19 mouse cellular contexts compared by ENCODE assay signal in the genomic region with DNA sequence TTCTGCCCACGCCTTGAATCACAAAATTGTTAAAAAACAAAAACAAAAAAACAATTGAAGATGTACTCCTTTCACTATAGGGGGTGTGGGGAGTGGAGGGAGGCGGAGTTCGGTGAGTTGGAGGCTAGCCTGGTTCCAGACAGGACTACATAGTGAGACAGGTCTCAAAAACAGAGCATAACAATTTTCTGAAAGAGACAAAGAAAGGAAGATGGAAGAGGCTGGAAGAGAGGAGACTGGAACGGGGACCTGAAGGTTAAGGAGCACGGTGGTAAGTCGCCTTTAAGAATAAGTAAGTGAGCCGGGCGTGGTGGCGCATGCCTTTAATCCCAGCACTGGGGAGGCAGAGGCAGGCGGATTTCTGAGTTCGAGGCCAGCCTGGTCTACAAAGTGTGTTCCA. TPM values are rescaled to one million over a fixed set of nuclear protein-coding genes. Genes with fewer than 3 reads are reported as not detected.
DNase-seq lines count a peak whose midpoint lies in the region; ATAC-seq and TF ChIP-seq lines count a peak whose summit lies in the region.
"Had no signal": no experiment of that assay in that cellular context is flagged by ENCODE, and none has a peak within 500 bp of the region (broad histone marks: within the 10 kb centered on the region; RNA-seq: fewer than 3 reads in every experiment).

No protein-coding gene starts in this region.

- no peak for TF ChIP-seq POLR2A in testis, adult 2 months (IDR thresholded peaks at IDR 0.05; ENCODE audit: control insufficient read depth, low read depth, low read length)

- H3K9ac ChIP-seq in forebrain, embryonic 11.5 days (ENCODE audit: low read length) = no peak overlapping the region
- no peak overlapping the region for H3K9ac ChIP-seq in forebrain, embryonic 16.5 days (replicated peaks; ENCODE audit: low read depth, low read length)
- H3K9ac ChIP-seq in intestine, embryonic 15.5 days = no peak overlapping the region
- no peak overlapping the region for H3K9ac ChIP-seq in intestine, postnatal 0 days (ENCODE audit: low read depth, low read length)

- H3K9me3 ChIP-seq in forebrain, embryonic 11.5 days (ENCODE audit: control insufficient read depth, low read length) = no peaks in the 10 kb centered on the region
- H3K9me3 ChIP-seq in forebrain, embryonic 16.5 days (ENCODE audit: control insufficient read depth, low read length) = no peaks in the 10 kb centered on the region
- no peaks in the 10 kb centered on the region for H3K9me3 ChIP-seq in intestine, embryonic 15.5 days
- no peaks in the 10 kb centered on the region for H3K9me3 ChIP-seq in intestine, postnatal 0 days (ENCODE audit: control insufficient read depth)

- no peak overlapping the region for H3K4me3 ChIP-seq in forebrain, embryonic 11.5 days (ENCODE audit: low read depth, low read length)
- no peak overlapping the region for H3K4me3 ChIP-seq in forebrain, embryonic 16.5 days (replicated peaks; ENCODE audit: low read length)
- 0 out of 2 replicates have a peak overlapping the region, but pooled peaks have one; percentile 29 for H3K4me3 ChIP-seq in intestine, embryonic 15.5 days (replicated peaks)
- H3K4me3 ChIP-seq in intestine, postnatal 0 days (ENCODE audit: low read depth, low read length) = no peak overlapping the region
- peak overlapping the region; percentile 56 for H3K4me3 ChIP-seq in testis, adult 2 months (ENCODE audit: control insufficient read depth, low read depth, low read length)
- H3K4me3 ChIP-seq in layer of hippocampus, adult 2 months = no peak overlapping the region

- H3K36me3 ChIP-seq in forebrain, embryonic 11.5 days (ENCODE audit: control insufficient read depth, insufficient read depth, low read length) = no peaks in the 10 kb centered on the region
- H3K36me3 ChIP-seq in forebrain, embryonic 16.5 days (ENCODE audit: control insufficient read depth, insufficient read depth) = no peaks in the 10 kb centered on the region
- no peaks in the 10 kb centered on the region for H3K36me3 ChIP-seq in intestine, embryonic 15.5 days
- H3K36me3 ChIP-seq in intestine, postnatal 0 days (ENCODE audit: control insufficient read depth, insufficient read depth) = no peaks in the 10 kb centered on the region
- no peaks in the 10 kb centered on the region for H3K36me3 ChIP-seq in testis, adult 2 months (ENCODE audit: control insufficient read depth, insufficient read depth, low read length)

- no peak for TF ChIP-seq CTCF in intestine, postnatal 0 days (IDR thresholded peaks at IDR 0.05; ENCODE audit: low read depth)
- no peak for TF ChIP-seq CTCF in testis, adult 2 months (IDR thresholded peaks at IDR 0.05; ENCODE audit: control insufficient read depth, insufficient read depth, insufficient replicate concordance, low read depth, low read length)
- TF ChIP-seq CTCF in layer of hippocampus, adult 2 months (conservative IDR thresholded peaks at IDR 0.05) = no peak

- H3K4me1 ChIP-seq in forebrain, embryonic 11.5 days (replicated peaks; ENCODE audit: control insufficient read depth, insufficient read depth, low read length) = peaks cover 12% of the 10 kb centered on the region
- H3K4me1 ChIP-seq in forebrain, embryonic 16.5 days (replicated peaks; ENCODE audit: control insufficient read depth, insufficient read depth, low read length) = peaks cover 8% of the 10 kb centered on the region
- H3K4me1 ChIP-seq in intestine, embryonic 15.5 days (replicated peaks) = peaks cover 5% of the 10 kb centered on the region
- H3K4me1 ChIP-seq in intestine, postnatal 0 days (replicated peaks; ENCODE audit: control insufficient read depth, insufficient read depth, low read length) = 0 out of 2 replicates have a peak, but pooled peaks cover 2% of the 10 kb centered on the region
- peaks cover 36% of the 10 kb centered on the region for H3K4me1 ChIP-seq in testis, adult 2 months (ENCODE audit: control insufficient read depth, insufficient read depth, low read length)

- H3K27ac ChIP-seq in forebrain, embryonic 11.5 days (ENCODE audit: low read depth, low read length) = no peak overlapping the region
- H3K27ac ChIP-seq in forebrain, embryonic 16.5 days (ENCODE audit: low read length) = no peak overlapping the region
- H3K27ac ChIP-seq in intestine, embryonic 15.5 days = no peak overlapping the region
- H3K27ac ChIP-seq in intestine, postnatal 0 days (ENCODE audit: low read depth, low read length) = no peak overlapping the region
- H3K27ac ChIP-seq in testis, adult 2 months (ENCODE audit: control insufficient read depth, insufficient read depth, low read depth, low read length) = no peak overlapping the region
- H3K27ac ChIP-seq in layer of hippocampus, adult 2 months = no peak overlapping the region

- H3K27me3 ChIP-seq in forebrain, embryonic 11.5 days (ENCODE audit: control insufficient read depth, insufficient read depth, low read length) = peaks cover 74% of the 10 kb centered on the region
- peaks cover 79% of the 10 kb centered on the region for H3K27me3 ChIP-seq in forebrain, embryonic 16.5 days (replicated peaks; ENCODE audit: control insufficient read depth, insufficient read depth, low read length)
- H3K27me3 ChIP-seq in intestine, embryonic 15.5 days (replicated peaks) = peaks cover 81% of the 10 kb centered on the region
- H3K27me3 ChIP-seq in intestine, postnatal 0 days (replicated peaks; ENCODE audit: control insufficient read depth, insufficient read depth, low read length) = peaks cover 79% of the 10 kb centered on the region
- H3K27me3 ChIP-seq in testis, adult 2 months (ENCODE audit: control insufficient read depth, insufficient read depth, low read length) = no peaks in the 10 kb centered on the region

- 22% methylated on average over 11 of the region's 11 CpGs for WGBS in forebrain, embryonic 11.5 days
- WGBS in forebrain, embryonic 16.5 days = 31% methylated on average over 11 of the region's 11 CpGs
- WGBS in intestine, embryonic 15.5 days = 17% methylated on average over 11 of the region's 11 CpGs
- WGBS in intestine, postnatal 0 days = 23% methylated on average over 9 of the region's 11 CpGs

- H3K4me2 ChIP-seq in forebrain, embryonic 11.5 days (ENCODE audit: low read depth, low read length, severe bottlenecking) = peak overlapping the region; percentile 40; the same call in 1 of the 2 replicates
- H3K4me2 ChIP-seq in forebrain, embryonic 16.5 days (ENCODE audit: low read length) = no peak overlapping the region
- H3K4me2 ChIP-seq in intestine, embryonic 15.5 days (replicated peaks) = peak overlapping the region; percentile 52
- no peak overlapping the region for H3K4me2 ChIP-seq in intestine, postnatal 0 days (replicated peaks; ENCODE audit: low read depth)

- no peak for ATAC-seq in forebrain, embryonic 11.5 days (replicated peaks; ENCODE audit: low FRiP score)
- ATAC-seq in forebrain, embryonic 16.5 days = no peak
- no peak for ATAC-seq in intestine, embryonic 15.5 days
- ATAC-seq in intestine, postnatal 0 days = no peak
- ATAC-seq: hindbrain, embryonic 16.5 days had no signal

- DNase-seq in forebrain, embryonic 11.5 days (ENCODE audit: low spot score) = no peak
- no peak for DNase-seq in testis, postnatal 14 days (ENCODE audit: low spot score)
- no peak for DNase-seq in frontal cortex, postnatal 36 days (ENCODE audit: low spot score in 2 of 2)
- DNase-seq in layer of hippocampus, adult 2 months (ENCODE audit: low spot score in 2 of 2) = no peak
- DNase-seq: adrenal gland, adult 8-10 months; cerebellum, adult 9-10 months; heart, adult 11 months; kidney, postnatal 10 days; layer of hippocampus, postnatal 36 days; left cerebral cortex, postnatal 4 days; lung, postnatal 14 days; right cerebral cortex, postnatal 14 days; thymus, postnatal 14 days had no signal

RNA-seq across cellular contexts. Expression of a gene that starts 47.1 kb away (rescaled TPM):
- polyA plus RNA-seq in forebrain, embryonic 11.5 days (2014; fragmentation: Nextera tagmentation; extraction: Ambion mirVana) = not detected in 2 replicates
- polyA plus RNA-seq in forebrain, embryonic 16.5 days (2015; fragmentation: Nextera tagmentation; extraction: Ambion mirVana) = not detected in 2 replicates
- 0.14 and 0.20 TPM in 2 replicates for polyA plus RNA-seq in intestine, embryonic 15.5 days (2015; fragmentation: Nextera tagmentation; extraction: Ambion mirVana)
- 0.54 and 0.56 TPM in 2 replicates for polyA plus RNA-seq in intestine, postnatal 0 days (2015; fragmentation: Nextera tagmentation; extraction: Ambion mirVana)
- polyA plus RNA-seq in testis, adult 2 months (2012; rRNA removed) = 4.7 and 5.5 TPM in 2 replicates
- not detected for total RNA-seq in layer of hippocampus, adult 2 months (2021)
- total RNA-seq: adrenal gland, adult 8-10 months; layer of hippocampus, postnatal 36 days; left cerebral cortex, postnatal 4 days had no signal
- polyA plus RNA-seq: erythroblast, embryonic 14.5 days; hindbrain, embryonic 16.5 days had no signal

Comparison
In these comparisons a context has a peak if more than half of its experiments do, and no peak if none do; other contexts are left out.
1. H3K4me2 ChIP-seq: peak in forebrain, embryonic 11.5 days (single experiment) and intestine, embryonic 15.5 days (single experiment); none in forebrain, embryonic 16.5 days (single experiment) and intestine, postnatal 0 days (single experiment).
2. H3K4me3 ChIP-seq: peak in intestine, embryonic 15.5 days (single experiment) and testis, adult 2 months (single experiment); none in forebrain, embryonic 11.5 days (single experiment), forebrain, embryonic 16.5 days (single experiment), intestine, postnatal 0 days (single experiment) and layer of hippocampus, adult 2 months (single experiment).